Mouse (Mus musculus) olfactory bulb, adult 2 months (tissue): ENCODE measurements around the gene BC004004. TPM values are rescaled to one million over a fixed set of nuclear protein-coding genes. Genes with fewer than 3 reads are reported as not detected.

Experiments used
- H3K27ac ChIP-seq: fragments of 200-500 bp; 2 replicates; pipeline ENCODE4 v1.5.1; 2012; ENCODE audit warnings: low read depth, low read length; ENCODE audit not compliant: insufficient read depth
- H3K4me1 ChIP-seq: fragments of 200-500 bp; 2 replicates; pipeline ENCODE4 v1.6.1; 2012; ENCODE audit warnings: low read length; ENCODE audit not compliant: control insufficient read depth, insufficient read depth
- H3K4me3 ChIP-seq: fragments of 200-500 bp; 2 replicates; pipeline ENCODE4 v1.5.1; 2012; ENCODE audit warnings: mild to moderate bottlenecking, low read depth, low read length, moderate library complexity; ENCODE audit not compliant: insufficient read depth
- CTCF ChIP-seq: fragments of 200-500 bp; IDR thresholded peaks from 2 replicates; pipeline ENCODE4 v1.5.1; 2012; ENCODE audit warnings: low read depth, mild to moderate bottlenecking, low read length, moderate library complexity; ENCODE audit not compliant: insufficient read depth
- POLR2A ChIP-seq: fragments of 200-500 bp; IDR thresholded peaks from 2 replicates; pipeline ENCODE4 v1.6.1; 2012; ENCODE audit warnings: mild to moderate bottlenecking, low read depth, low read length, moderate library complexity; ENCODE audit not compliant: insufficient read depth
- WGBS: fragments of 180-500 bp; shearing (Covaris S2); methylation state at CpG from one replicate; pipeline ENCODE4 v1.1.7; 2018; 5-methylcytosine and 5-hydroxymethylcytosine counted together
- polyA plus RNA-seq: library from polyadenylated mRNA; stranded (reverse); fragments of >200 nt; gene quantifications from 2 replicates; pipeline ENCODE4 v1.2.4, GENCODE M21; 2012; ENCODE audit warnings: low replicate concordance; ENCODE audit not compliant: missing spikeins, insufficient read depth, insufficient read length

BC004004 gene
- polyA plus RNA-seq, result not detected in 2 replicates

DNA sequence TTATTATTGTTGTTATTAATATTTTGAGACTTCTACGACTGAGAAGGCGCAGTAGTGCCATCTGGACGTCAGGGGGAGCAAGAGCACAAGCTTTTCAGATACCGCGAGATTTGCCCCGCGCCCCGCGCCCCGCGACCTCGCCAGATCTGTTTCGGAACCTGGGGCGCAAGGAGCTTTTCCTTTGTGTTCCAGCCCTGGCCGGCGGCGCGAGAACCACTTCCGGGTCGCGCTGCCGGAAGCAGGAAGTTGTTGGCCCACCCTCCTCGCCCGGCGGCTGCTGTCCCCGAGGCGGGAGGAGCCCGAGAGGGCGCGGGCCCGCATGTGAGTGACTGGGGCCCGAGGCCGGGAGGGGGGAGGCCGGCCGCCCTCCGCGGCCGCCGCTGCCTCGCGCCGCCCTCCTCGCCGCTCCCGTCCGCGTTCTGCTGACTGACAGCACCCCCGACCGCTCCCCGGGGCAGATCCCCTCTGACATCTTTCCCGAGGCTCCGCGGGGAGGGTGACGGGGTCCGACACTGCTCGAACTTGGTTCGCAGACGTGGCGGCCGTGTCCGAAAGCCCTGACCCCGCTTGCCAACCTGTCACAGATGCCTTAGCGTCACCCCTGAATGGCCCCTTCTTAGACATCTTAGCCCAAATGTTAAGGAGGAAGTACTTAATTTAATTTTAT, at the start of gene BC004004:
Gene BC004004 (plus strand): TSS at position 107 of the 667 bp plus-strand sequence.
- Histone ChIP-seq H3K4me1 (peaks cover 7% of the 10 kb centered on the region), H3K27ac (peak within 1 kb of the TSS; percentile 23; the same call in 1 of the 2 replicates), H3K4me3 (peak within 1 kb of the TSS; percentile 91)
- TF ChIP-seq CTCF (peak; percentile 60), POLR2A (peak; percentile 63)
- under 1% methylated on average over 61 of the region's 63 CpGs for WGBS

GRCm38 (mm10) chr17:29220631-29221030, 48.0 kb upstream of the BC004004 start:
- WGBS, result 69% methylated on average over 14 of the region's 14 CpGs
- TF ChIP-seq POLR2A, result no peak
- TF ChIP-seq CTCF, result no peak
- no peak overlapping the region for H3K27ac ChIP-seq
- peaks cover 3% of the 10 kb centered on the region; the same call in 1 of the 2 replicates for H3K4me1 ChIP-seq
- H3K4me3 ChIP-seq, result no peak overlapping the region

- peaks cover 31% of the 10 kb centered on the region for H3K4me1 ChIP-seq
- no peak overlapping the region for H3K27ac ChIP-seq
- 69% methylated on average over 10 of the region's 10 CpGs for WGBS
- no peak overlapping the region for H3K4me3 ChIP-seq
- TF ChIP-seq POLR2A (no peak), CTCF (no peak)
Observed at GRCm38 (mm10) chr17:29231109-29231508, 37.5 kb upstream of the BC004004 start.

DNA sequence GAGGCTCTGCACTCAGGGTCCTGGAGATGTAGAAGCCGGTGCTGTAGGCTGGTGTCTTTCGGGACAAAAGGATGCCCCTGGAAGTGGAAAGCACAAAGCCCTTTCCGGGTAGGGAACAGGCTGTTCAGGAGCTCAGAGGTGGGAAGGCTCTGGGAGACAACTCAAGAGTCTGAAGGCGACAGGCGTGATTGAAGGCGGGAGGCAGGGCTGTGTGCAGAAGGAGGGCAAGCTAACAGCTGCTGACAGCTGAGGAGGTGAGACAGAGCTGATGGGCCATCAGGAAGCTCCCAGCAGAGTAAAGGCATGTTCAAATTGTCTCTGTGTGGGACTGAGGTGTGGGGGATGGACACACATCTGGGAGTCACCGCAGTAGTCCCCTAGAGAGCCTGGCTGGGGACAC, 32.5 kb upstream of the BC004004 start:
- WGBS, result 87% methylated on average over 7 of the region's 7 CpGs
- Histone ChIP-seq H3K27ac (no peak overlapping the region), H3K4me3 (0 out of 2 replicates have a peak overlapping the region, but pooled peaks have one; percentile 62), H3K4me1 (peaks cover 53% of the 10 kb centered on the region)
- TF ChIP-seq POLR2A (no peak), CTCF (no peak)

DNA sequence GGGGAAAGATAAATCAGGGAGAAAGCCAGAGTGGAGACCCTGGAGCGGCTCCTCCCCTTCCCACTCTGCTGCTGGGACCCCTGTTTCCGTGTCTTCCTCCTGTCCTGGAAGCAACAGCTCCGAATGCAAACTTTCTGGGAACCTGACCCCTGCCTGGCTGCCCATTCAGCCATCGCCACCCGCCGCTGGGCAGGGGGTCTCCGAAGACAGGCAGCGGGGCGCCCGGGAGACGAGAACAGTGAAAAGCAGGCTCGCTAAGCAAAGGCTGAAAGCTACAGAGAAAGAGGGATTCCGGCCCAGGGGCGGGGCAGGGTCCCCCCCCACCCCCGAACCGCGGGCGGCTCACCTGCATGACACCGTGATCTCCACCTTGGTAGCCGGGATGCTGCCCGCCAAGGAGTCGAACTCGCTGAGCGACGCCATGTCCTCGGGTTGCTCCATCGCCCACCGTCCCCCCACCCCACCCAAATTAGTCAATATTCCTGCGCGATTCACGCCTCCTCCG, 31.3 kb upstream of the BC004004 start:
- peak overlapping the region; percentile 62 for H3K4me3 ChIP-seq
- H3K4me1 ChIP-seq, result peaks cover 51% of the 10 kb centered on the region
- 2% methylated on average over 32 of the region's 32 CpGs for WGBS
- TF ChIP-seq POLR2A (no peak), CTCF (no peak)
- H3K27ac ChIP-seq, result no peak overlapping the region

- Histone ChIP-seq H3K4me1 (peaks cover 51% of the 10 kb centered on the region), H3K4me3 (peak within 1 kb of the TSS; percentile 62), H3K27ac (peak within 1 kb of the TSS; percentile 27)
- TF ChIP-seq POLR2A (no peak), CTCF (no peak)
- 1% methylated on average over 65 of the region's 73 CpGs for WGBS
Observed at GRCm38 (mm10) chr17:29237772-29238420, 30.7 kb upstream of the BC004004 start, which contains the start of gene Cpne5. Gene Cpne5 (minus strand): TSS chr17:29238167.

- H3K4me1 ChIP-seq, result peaks cover 53% of the 10 kb centered on the region
- peak overlapping the region; percentile 27 for H3K27ac ChIP-seq
- 5% methylated on average over 23 of the region's 23 CpGs for WGBS
- H3K4me3 ChIP-seq, result peak overlapping the region; percentile 62
- TF ChIP-seq CTCF (no peak), POLR2A (no peak)
Observed at GRCm38 (mm10) chr17:29238421-29238945, 30.1 kb upstream of the BC004004 start.

GRCm38 (mm10) chr17:29244912-29245311, 23.7 kb upstream of the BC004004 start:
- H3K27ac ChIP-seq, result no peak overlapping the region
- TF ChIP-seq POLR2A (no peak), CTCF (no peak)
- peaks cover 58% of the 10 kb centered on the region for H3K4me1 ChIP-seq
- H3K4me3 ChIP-seq, result no peak overlapping the region
- WGBS, result 10% methylated on average over 12 of the region's 12 CpGs

DNA sequence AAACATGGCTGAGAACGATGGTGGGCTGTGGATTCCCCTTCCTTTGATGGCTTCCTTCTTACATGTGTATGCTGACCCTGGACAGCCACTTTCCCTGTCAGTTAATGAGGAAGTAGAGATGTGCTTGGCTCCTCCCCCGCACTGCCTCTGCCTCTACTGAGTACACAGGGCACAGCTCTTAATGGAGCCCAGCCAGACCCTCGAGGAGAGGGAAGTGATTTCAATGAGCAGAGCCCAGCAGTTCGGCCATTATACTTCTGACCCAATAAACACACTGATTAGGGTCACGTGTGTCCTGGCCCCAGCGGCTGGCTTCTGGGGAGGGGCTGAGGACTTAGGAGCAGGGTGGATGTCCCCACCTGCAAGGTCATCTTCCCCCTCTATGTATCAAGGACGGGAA, 22.9 kb upstream of the BC004004 start:
- TF ChIP-seq POLR2A (no peak), CTCF (no peak)
- no peak overlapping the region for H3K27ac ChIP-seq
- 48% methylated on average over 7 of the region's 7 CpGs for WGBS

More for the DNA sequence above, 22.9 kb upstream of the BC004004 start:
- H3K4me1 ChIP-seq, result peaks cover 64% of the 10 kb centered on the region
- H3K4me3 ChIP-seq, result no peak overlapping the region
